In the genomic region with DNA sequence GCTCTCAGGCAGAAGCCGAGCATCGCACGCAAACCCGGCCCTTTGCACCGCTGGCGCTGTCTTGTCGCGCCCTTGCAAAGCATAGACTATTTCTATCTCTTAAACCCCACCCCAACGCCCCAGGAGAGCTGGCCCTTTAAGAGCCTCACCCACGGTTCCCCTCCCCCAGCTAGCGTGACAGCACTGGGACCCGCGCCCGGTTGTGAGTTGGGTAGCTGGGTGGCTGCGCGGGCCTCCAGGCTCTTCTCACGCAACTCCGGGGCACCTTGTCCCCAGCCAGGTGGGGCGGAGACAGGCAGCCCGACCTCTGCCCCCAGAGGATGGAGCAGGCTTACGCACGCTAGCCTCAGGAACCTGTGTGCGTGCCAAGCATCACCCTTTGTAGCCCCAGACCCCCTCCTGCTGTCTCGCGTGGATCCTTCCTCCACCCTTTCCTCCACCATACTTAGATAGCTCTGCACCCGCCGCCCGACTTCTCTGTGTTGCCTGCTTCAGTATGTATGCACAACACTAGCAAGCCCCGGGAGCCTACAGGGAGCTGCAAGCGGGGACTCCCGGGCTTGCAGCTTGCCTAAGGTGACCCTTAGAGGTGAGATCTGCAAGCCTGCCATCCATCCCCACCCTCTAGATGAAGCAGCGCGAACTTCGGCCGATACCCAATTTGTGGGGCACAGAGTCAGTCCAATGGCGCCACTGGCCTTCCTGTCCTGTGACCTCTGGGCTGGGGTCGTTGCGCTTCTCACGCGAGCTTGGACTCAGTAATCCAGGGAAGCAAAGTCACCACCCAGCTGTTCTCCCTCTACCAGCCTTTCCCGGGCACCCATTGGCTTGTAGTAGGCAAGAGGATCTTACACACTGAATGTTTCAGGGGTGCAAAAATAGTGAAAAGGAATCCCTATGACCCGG, we compare ENCODE assay signal across 8 mouse cellular contexts. TPM values are rescaled to one million over a fixed set of nuclear protein-coding genes. Genes with fewer than 3 reads are reported as not detected.
DNase-seq lines count a peak whose midpoint lies in the region; ATAC-seq and TF ChIP-seq lines count a peak whose summit lies in the region.

No protein-coding gene starts in this region.

- peak overlapping the region; percentile 53 for H3K9ac ChIP-seq in hindbrain, embryonic 15.5 days

- DNase-seq in WW6 (ENCODE audit: low read depth, low spot score) = peak; percentile 24
- DNase-seq in cerebellum, postnatal 25 days = peak; percentile 76 to 83
- peak; percentile 81 for DNase-seq in gastrocnemius, adult 2 months
- peak; percentile 72 to 79 for DNase-seq in layer of hippocampus, postnatal 36 days
- DNase-seq in lung, postnatal 10 days = peak; percentile 75
- peak; percentile 79 for DNase-seq in right cerebral cortex, postnatal 25 days
- DNase-seq in ovary, adult 18-20 months (ENCODE audit: low spot score) = no peak

- H3K4me2 ChIP-seq in hindbrain, embryonic 15.5 days = peak overlapping the region; percentile 93

- no peaks in the 10 kb centered on the region for H3K36me3 ChIP-seq in hindbrain, embryonic 15.5 days

- peak; percentile 81 for ATAC-seq in hindbrain, embryonic 15.5 days (ENCODE audit: low FRiP score, low read depth)

- TF ChIP-seq CTCF in gastrocnemius, adult 2 months (IDR thresholded peaks at IDR 0.05) = no peak

- WGBS in hindbrain, embryonic 15.5 days = 2% methylated on average over 42 of the region's 42 CpGs

- 0 out of 2 replicates have a peak, but pooled peaks cover 16% of the 10 kb centered on the region for H3K27me3 ChIP-seq in hindbrain, embryonic 15.5 days

- intact Hi-C loops in gastrocnemius, adult 2 months (cut with DNase I) = no loop called here

- peak overlapping the region; percentile 59 for H3K27ac ChIP-seq in gastrocnemius, adult 2 months
- 0 out of 2 replicates have a peak overlapping the region, but pooled peaks have one; percentile 39 for H3K27ac ChIP-seq in hindbrain, embryonic 15.5 days (replicated peaks)

- H3K9me3 ChIP-seq in hindbrain, embryonic 15.5 days = no peaks in the 10 kb centered on the region

- peak overlapping the region; percentile 74 for H3K4me3 ChIP-seq in gastrocnemius, adult 2 months
- peak overlapping the region; percentile 50 for H3K4me3 ChIP-seq in hindbrain, embryonic 15.5 days

- peaks cover 16% of the 10 kb centered on the region for H3K4me1 ChIP-seq in hindbrain, embryonic 15.5 days (replicated peaks)

RNA-seq across cellular contexts. Expression of gene Cyp1a1, which starts 8.9 kb away (rescaled TPM):
- total RNA-seq in gastrocnemius, adult 2 months (2021) = under 1 TPM; 0.36 to 0.53 TPM
- polyA plus RNA-seq in hindbrain, embryonic 15.5 days (2015; fragmentation: Nextera tagmentation; extraction: Ambion mirVana) = 0.05 and 0.19 TPM in 2 replicates
- under 1 TPM; 0.12 to 0.15 TPM for total RNA-seq in layer of hippocampus, postnatal 36 days (2021)

RNA-seq across cellular contexts. Expression of gene Edc3, which starts 11.7 kb away (rescaled TPM):
- 1 to 10 TPM; 5.9 to 6.6 TPM for total RNA-seq in gastrocnemius, adult 2 months (2021)
- polyA plus RNA-seq in hindbrain, embryonic 15.5 days (2015; fragmentation: Nextera tagmentation; extraction: Ambion mirVana) = 30.8 and 31.0 TPM in 2 replicates
- 10 to 100 TPM; 15.5 to 15.6 TPM for total RNA-seq in layer of hippocampus, postnatal 36 days (2021)

RNA-seq across cellular contexts. Expression of gene Cyp1a2, which starts 13.1 kb away (rescaled TPM):
- total RNA-seq in gastrocnemius, adult 2 months (2021) = not detected
- not detected in 2 replicates for polyA plus RNA-seq in hindbrain, embryonic 15.5 days (2015; fragmentation: Nextera tagmentation; extraction: Ambion mirVana)
- total RNA-seq in layer of hippocampus, postnatal 36 days (2021) = not detected

RNA-seq across cellular contexts. Expression of gene Csk, which starts 43.2 kb away (rescaled TPM):
- 10 to 100 TPM in 1 of 2 experiments, 1 to 10 TPM in 1; 7.1 to 14.0 TPM for total RNA-seq in gastrocnemius, adult 2 months (2021)
- polyA plus RNA-seq in hindbrain, embryonic 15.5 days (2015; fragmentation: Nextera tagmentation; extraction: Ambion mirVana) = 36.6 and 44.5 TPM in 2 replicates
- 10 to 100 TPM; 35.2 to 41.8 TPM for total RNA-seq in layer of hippocampus, postnatal 36 days (2021)
